Mouse (Mus musculus): ENCODE data around the gene Btnl6.
"Not testable (repeated sequence)": the region's sequence is repeated elsewhere in the genome, so short reads cannot be mapped to it uniquely, and the experiment has no call there.

The Btnl6 gene

GRCm38 (mm10) chr17:34497726-34498125 lies 19.4 kb downstream of the Btnl6 start:
- not testable (repeated sequence) for DNase-seq (ENCODE audit: low spot score in 2 of 2)

- not testable (repeated sequence) for DNase-seq (ENCODE audit: low spot score in 2 of 2)
These were observed 19.8 kb downstream of the Btnl6 start for GRCm38 (mm10) chr17:34497319-34497718.

- DNase-seq (ENCODE audit: low spot score in 2 of 2): no peak
These were observed 20.6 kb downstream of the Btnl6 start for GRCm38 (mm10) chr17:34496539-34496938.

GRCm38 (mm10) chr17:34495156-34495555 lies 22.0 kb downstream of the Btnl6 start:
- not testable (repeated sequence) for DNase-seq (ENCODE audit: low spot score in 2 of 2)

GRCm38 (mm10) chr17:34492796-34493195 lies 24.4 kb downstream of the Btnl6 start:
- DNase-seq (ENCODE audit: low spot score in 2 of 2): no peak

- not testable (repeated sequence) for DNase-seq (ENCODE audit: low spot score in 2 of 2)
These were observed 39.7 kb downstream of the Btnl6 start, which contains the start of gene Btnl4 for GRCm38 (mm10) chr17:34477238-34478013. Gene Btnl4, minus strand, starts transcription at chr17:34477318.

GRCm38 (mm10) chr17:34476427-34476826 lies 40.7 kb downstream of the Btnl6 start:
- DNase-seq (ENCODE audit: low spot score in 2 of 2): no peak

GRCm38 (mm10) chr17:34475060-34475459 lies 42.1 kb downstream of the Btnl6 start:
- no peak for DNase-seq (ENCODE audit: low spot score in 2 of 2)

GRCm38 (mm10) chr17:34470491-34470890 lies 46.7 kb downstream of the Btnl6 start:
- no peak for DNase-seq (ENCODE audit: low spot score in 2 of 2)

GRCm38 (mm10) chr17:34465906-34466305 lies 51.2 kb downstream of the Btnl6 start:
- DNase-seq (ENCODE audit: low spot score in 2 of 2): not testable (repeated sequence)

GRCm38 (mm10) chr17:34459255-34459654 lies 57.9 kb downstream of the Btnl6 start:
- DNase-seq (ENCODE audit: low spot score in 2 of 2): no peak

All from left cerebral cortex, adult 9 months (tissue).